Mouse (Mus musculus) bone marrow macrophage, adult 2 months (primary cell): Measurements from ENCODE around the gene Bag5.

Source experiments
- CTCF ChIP-seq: IDR thresholded peaks from 2 replicates; pipeline ENCODE4 v1.5.1; 2012; ENCODE audit warnings: low read depth, mild to moderate bottlenecking, low read length, moderate library complexity
- POLR2A ChIP-seq: IDR thresholded peaks from 2 replicates; pipeline ENCODE4 v1.6.1; 2012; ENCODE audit warnings: mild to moderate bottlenecking, low read depth, low read length, borderline replicate concordance

DNA sequence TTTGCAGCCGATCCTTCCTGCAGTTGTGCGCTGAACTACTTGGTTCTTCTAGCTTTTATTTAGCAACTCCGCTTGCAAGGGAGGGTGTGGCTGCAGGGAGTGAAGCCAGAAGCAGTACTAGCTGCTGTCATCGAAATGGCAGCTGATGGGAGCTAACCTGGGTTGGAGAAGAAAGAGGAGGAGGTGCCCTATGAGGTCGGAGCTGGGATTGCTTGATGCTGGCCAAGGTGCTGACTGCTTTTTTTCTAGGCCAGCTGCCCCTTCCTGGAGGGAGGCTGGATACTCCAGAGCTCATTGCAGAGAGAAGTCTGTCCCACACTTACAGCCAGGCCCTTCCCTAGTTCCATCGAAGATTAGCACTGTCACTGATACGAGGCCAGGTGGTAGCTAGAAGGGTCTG, 34.1 kb downstream of the Bag5 start:
- TF ChIP-seq POLR2A, result no peak
- TF ChIP-seq CTCF, result no peak
